Mouse (Mus musculus) spleen, postnatal 4 days (tissue): ENCODE data around the gene Tln2.

ENCODE experiments used
- DNase-seq, 2 experiments: peaks; one replicate each; pipeline ENCODE4 v3.0.0; 2022; ENCODE audit warnings: low spot score in 2 of 2

The Tln2 gene

GRCm38 (mm10) chr9:67546650-67547049 is 12.9 kb downstream of the Tln2 start:
- DNase-seq = no peak

GRCm38 (mm10) chr9:67545794-67546193 is 13.7 kb downstream of the Tln2 start:
- no peak for DNase-seq

- DNase-seq = no peak
These were observed 14.7 kb downstream of the Tln2 start for GRCm38 (mm10) chr9:67544783-67545182.

- DNase-seq = no peak
These were observed 17.6 kb downstream of the Tln2 start for GRCm38 (mm10) chr9:67541948-67542347.

GRCm38 (mm10) chr9:67539776-67540706 is 19.5 kb downstream of the Tln2 start:
- no peak for DNase-seq

- no peak for DNase-seq
These were observed 25.1 kb downstream of the Tln2 start for GRCm38 (mm10) chr9:67534420-67534819.

GRCm38 (mm10) chr9:67533260-67533659 is 26.2 kb downstream of the Tln2 start:
- no peak for DNase-seq

GRCm38 (mm10) chr9:67532631-67533030 is 26.9 kb downstream of the Tln2 start:
- no peak for DNase-seq

GRCm38 (mm10) chr9:67529600-67529999 is 29.9 kb downstream of the Tln2 start:
- no peak for DNase-seq

GRCm38 (mm10) chr9:67527726-67528125 is 31.8 kb downstream of the Tln2 start:
- DNase-seq = no peak

GRCm38 (mm10) chr9:67521736-67522135 is 37.8 kb downstream of the Tln2 start:
- no peak for DNase-seq

GRCm38 (mm10) chr9:67509510-67509909 is 50.0 kb downstream of the Tln2 start:
- DNase-seq = no peak

- no peak for DNase-seq
These were observed 54.7 kb downstream of the Tln2 start for GRCm38 (mm10) chr9:67504669-67505260.

GRCm38 (mm10) chr9:67501801-67502200 is 57.7 kb downstream of the Tln2 start:
- no peak for DNase-seq

- DNase-seq = no peak
These were observed 63.1 kb downstream of the Tln2 start for GRCm38 (mm10) chr9:67496368-67496767.

GRCm38 (mm10) chr9:67495350-67495749 is 64.2 kb downstream of the Tln2 start:
- no peak for DNase-seq

GRCm38 (mm10) chr9:67493876-67494552 is 65.5 kb downstream of the Tln2 start:
- no peak for DNase-seq

GRCm38 (mm10) chr9:67489370-67489769 is 70.1 kb downstream of the Tln2 start:
- no peak for DNase-seq

GRCm38 (mm10) chr9:67486621-67487020 is 72.9 kb downstream of the Tln2 start:
- no peak for DNase-seq

GRCm38 (mm10) chr9:67485169-67486072 is 74.1 kb downstream of the Tln2 start:
- no peak for DNase-seq

- DNase-seq = no peak
These were observed 77.2 kb downstream of the Tln2 start for GRCm38 (mm10) chr9:67482277-67482676.

GRCm38 (mm10) chr9:67481851-67482250 is 77.7 kb downstream of the Tln2 start:
- no peak for DNase-seq
